Mouse (Mus musculus): ENCODE results near the gene Ipo7. TPM values are rescaled to one million over a fixed set of nuclear protein-coding genes. Genes with fewer than 3 reads are reported as not detected.
"Not testable (repeated sequence)": the region's sequence is repeated elsewhere in the genome, so short reads cannot be mapped to it uniquely, and the experiment has no call there.

Ipo7 gene
- polyA plus RNA-seq, 1 experiment from 2014 or later, result 46.2 TPM

GRCm38 (mm10) chr7:110028826-110029225 is 10.8 kb downstream of the Ipo7 start:
- H3K4me3 ChIP-seq, result no peak overlapping the region
- H3K36me3 ChIP-seq, result peaks cover 50% of the 10 kb centered on the region
- no peak overlapping the region for H3K27ac ChIP-seq
- ATAC-seq (ENCODE audit: borderline replicate concordance, extremely low read depth, low FRiP score, low TSS enrichment), result no peak
- WGBS, result 60% methylated on average over 1 of the region's 1 CpGs
- no peak overlapping the region for H3K9ac ChIP-seq
- no peaks in the 10 kb centered on the region for H3K9me3 ChIP-seq
- no peaks in the 10 kb centered on the region for H3K27me3 ChIP-seq
- H3K4me1 ChIP-seq, result no peaks in the 10 kb centered on the region
- H3K4me2 ChIP-seq, result no peak overlapping the region

GRCm38 (mm10) chr7:110030342-110030741 is 12.3 kb downstream of the Ipo7 start:
- Histone ChIP-seq H3K36me3 (peaks cover 50% of the 10 kb centered on the region), H3K9ac (no peak overlapping the region), H3K27ac (no peak overlapping the region), H3K4me3 (no peak overlapping the region), H3K4me2 (no peak overlapping the region), H3K4me1 (no peaks in the 10 kb centered on the region), H3K27me3 (no peaks in the 10 kb centered on the region), H3K9me3 (no peaks in the 10 kb centered on the region)
- 70% methylated on average over 3 of the region's 3 CpGs for WGBS
- ATAC-seq (ENCODE audit: borderline replicate concordance, extremely low read depth, low FRiP score, low TSS enrichment), result no peak

- H3K9me3 ChIP-seq; ATAC-seq (ENCODE audit: borderline replicate concordance, extremely low read depth, low FRiP score, low TSS enrichment); H3K27me3 ChIP-seq; H3K27ac ChIP-seq; H3K9ac ChIP-seq; H3K4me3 ChIP-seq; H3K4me2 ChIP-seq: not testable (repeated sequence)
- Histone ChIP-seq H3K36me3 (peaks cover 45% of the 10 kb centered on the region), H3K4me1 (peaks cover 13% of the 10 kb centered on the region; the same call in 1 of the 2 replicates)
- WGBS, result 93% methylated on average over 2 of the region's 2 CpGs
Measured at GRCm38 (mm10) chr7:110057723-110058122, 39.6 kb downstream of the Ipo7 start.

- ATAC-seq (ENCODE audit: borderline replicate concordance, extremely low read depth, low FRiP score, low TSS enrichment), result no peak
- 84% methylated on average over 12 of the region's 12 CpGs for WGBS
- no peaks in the 10 kb centered on the region for H3K9me3 ChIP-seq
- H3K4me3 ChIP-seq, result no peak overlapping the region
- H3K4me2 ChIP-seq, result no peak overlapping the region; the same call in 1 of the 2 replicates
- no peak overlapping the region for H3K9ac ChIP-seq
- peaks cover 20% of the 10 kb centered on the region for H3K4me1 ChIP-seq
- peaks cover 33% of the 10 kb centered on the region for H3K36me3 ChIP-seq
- no peaks in the 10 kb centered on the region for H3K27me3 ChIP-seq
- 0 out of 2 replicates have a peak overlapping the region, but pooled peaks have one; percentile 7 for H3K27ac ChIP-seq
Measured at GRCm38 (mm10) chr7:110059092-110059785, 41.2 kb downstream of the Ipo7 start.

GRCm38 (mm10) chr7:110060106-110060668 is 42.1 kb downstream of the Ipo7 start:
- Histone ChIP-seq H3K4me2 (peak overlapping the region; percentile 58), H3K27me3 (no peaks in the 10 kb centered on the region), H3K27ac (peak overlapping the region; percentile 99), H3K4me3 (peak overlapping the region; percentile 83), H3K4me1 (peaks cover 20% of the 10 kb centered on the region), H3K9ac (peak overlapping the region; percentile 98), H3K36me3 (peaks cover 23% of the 10 kb centered on the region), H3K9me3 (no peaks in the 10 kb centered on the region)
- ATAC-seq (ENCODE audit: borderline replicate concordance, extremely low read depth, low FRiP score, low TSS enrichment), result no peak
- WGBS, result 13% methylated on average over 5 of the region's 5 CpGs

- peak; percentile 2; the same call in 1 of the 2 replicates for ATAC-seq (ENCODE audit: borderline replicate concordance, extremely low read depth, low FRiP score, low TSS enrichment)
Measured at GRCm38 (mm10) chr7:110060669-110061198, 42.7 kb downstream of the Ipo7 start.

GRCm38 (mm10) chr7:110061199-110061751 is 43.2 kb downstream of the Ipo7 start, which contains the start of gene Zfp143:
Gene Zfp143, plus strand, starts transcription at chr7:110061217.
- peak; percentile 99 for ATAC-seq (ENCODE audit: borderline replicate concordance, extremely low read depth, low FRiP score, low TSS enrichment)
- under 1% methylated on average over 34 of the region's 34 CpGs for WGBS
- H3K4me3 ChIP-seq, result peak within 1 kb of the TSS; percentile 83
- H3K4me2 ChIP-seq, result peak within 1 kb of the TSS; percentile 58
- H3K27me3 ChIP-seq, result no peaks in the 10 kb centered on the region
- peaks cover 17% of the 10 kb centered on the region for H3K36me3 ChIP-seq
- H3K9ac ChIP-seq, result peak within 1 kb of the TSS; percentile 98
- H3K9me3 ChIP-seq, result no peaks in the 10 kb centered on the region
- H3K27ac ChIP-seq, result peak within 1 kb of the TSS; percentile 100
- H3K4me1 ChIP-seq, result peaks cover 20% of the 10 kb centered on the region

More at GRCm38 (mm10) chr7:110060669-110061198, 42.7 kb downstream of the Ipo7 start:
- Histone ChIP-seq H3K27me3 (no peaks in the 10 kb centered on the region), H3K4me3 (peak overlapping the region; percentile 83), H3K9me3 (no peaks in the 10 kb centered on the region), H3K9ac (peak overlapping the region; percentile 98), H3K4me2 (peak overlapping the region; percentile 58), H3K27ac (peak overlapping the region; percentile 99), H3K4me1 (peaks cover 20% of the 10 kb centered on the region), H3K36me3 (peaks cover 20% of the 10 kb centered on the region)
- WGBS, result under 1% methylated on average over 26 of the region's 26 CpGs

- Histone ChIP-seq H3K4me2 (peak overlapping the region; percentile 57), H3K27ac (peak overlapping the region; percentile 100), H3K4me3 (peak overlapping the region; percentile 65), H3K27me3 (no peaks in the 10 kb centered on the region), H3K9ac (peak overlapping the region; percentile 88), H3K4me1 (peaks cover 20% of the 10 kb centered on the region), H3K9me3 (no peaks in the 10 kb centered on the region), H3K36me3 (peaks cover 17% of the 10 kb centered on the region)
- WGBS, result 1% methylated on average over 46 of the region's 48 CpGs
- peak; percentile 89 for ATAC-seq (ENCODE audit: borderline replicate concordance, extremely low read depth, low FRiP score, low TSS enrichment)
Measured at GRCm38 (mm10) chr7:110061752-110062273, 43.7 kb downstream of the Ipo7 start.

- H3K4me3 ChIP-seq, result no peak overlapping the region
- no peak overlapping the region for H3K4me2 ChIP-seq
- H3K9ac ChIP-seq, result no peak overlapping the region
- WGBS, result 93% methylated on average over 9 of the region's 9 CpGs
- H3K27me3 ChIP-seq, result no peaks in the 10 kb centered on the region
- peaks cover 10% of the 10 kb centered on the region for H3K36me3 ChIP-seq
- no peak overlapping the region for H3K27ac ChIP-seq
- H3K4me1 ChIP-seq, result peaks cover 20% of the 10 kb centered on the region
- no peak for ATAC-seq (ENCODE audit: borderline replicate concordance, extremely low read depth, low FRiP score, low TSS enrichment)
- H3K9me3 ChIP-seq, result no peaks in the 10 kb centered on the region
Measured at GRCm38 (mm10) chr7:110063731-110064130, 45.7 kb downstream of the Ipo7 start.

GRCm38 (mm10) chr7:110069070-110069469 is 51.0 kb downstream of the Ipo7 start:
- no peak for ATAC-seq (ENCODE audit: borderline replicate concordance, extremely low read depth, low FRiP score, low TSS enrichment)
- Histone ChIP-seq H3K4me3 (no peak overlapping the region), H3K9me3 (no peaks in the 10 kb centered on the region), H3K27me3 (no peaks in the 10 kb centered on the region), H3K4me2 (no peak overlapping the region), H3K27ac (no peak overlapping the region), H3K9ac (no peak overlapping the region), H3K36me3 (peaks cover 37% of the 10 kb centered on the region), H3K4me1 (no peaks in the 10 kb centered on the region)
- 79% methylated on average over 2 of the region's 2 CpGs for WGBS

- Histone ChIP-seq H3K36me3 (peaks cover 89% of the 10 kb centered on the region), H3K9me3 (no peaks in the 10 kb centered on the region), H3K27me3 (no peaks in the 10 kb centered on the region), H3K4me3 (no peak overlapping the region), H3K4me2 (no peak overlapping the region), H3K4me1 (no peaks in the 10 kb centered on the region), H3K9ac (no peak overlapping the region), H3K27ac (no peak overlapping the region)
- no peak for ATAC-seq (ENCODE audit: borderline replicate concordance, extremely low read depth, low FRiP score, low TSS enrichment)
- WGBS, result 89% methylated on average over 5 of the region's 5 CpGs
Measured at GRCm38 (mm10) chr7:110078168-110078567, 60.1 kb downstream of the Ipo7 start.

All from lung, embryonic 15.5 days (tissue).